ENCODE assay signal across 10 mouse cellular contexts in the genomic region with DNA sequence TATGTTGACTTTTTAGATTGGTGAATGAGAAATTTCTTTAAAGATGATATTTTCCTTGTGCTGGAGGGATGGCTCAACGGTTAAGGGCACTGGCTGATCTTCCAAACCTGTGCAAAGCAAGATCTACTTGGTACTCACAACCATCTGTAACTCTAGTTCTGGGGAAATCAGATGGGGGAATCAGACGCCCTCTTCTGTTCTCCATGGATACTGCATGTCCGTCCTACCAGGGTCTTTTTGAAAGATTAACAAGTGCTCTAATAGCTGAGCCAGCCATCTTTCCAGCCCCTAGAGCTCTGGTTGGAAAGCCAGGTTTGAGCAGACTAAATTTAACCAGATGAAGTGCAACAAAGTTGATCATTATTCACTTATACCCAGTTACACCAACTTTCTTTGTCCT. TPM values are rescaled to one million over a fixed set of nuclear protein-coding genes. Genes with fewer than 3 reads are reported as not detected.
DNase-seq lines count a peak whose midpoint lies in the region; ATAC-seq and TF ChIP-seq lines count a peak whose summit lies in the region.
"Had no signal": no experiment of that assay in that cellular context is flagged by ENCODE, and none has a peak within 500 bp of the region (broad histone marks: within the 10 kb centered on the region; RNA-seq: fewer than 3 reads in every experiment).

No protein-coding gene starts in this region.

- H3K9ac ChIP-seq in kidney, embryonic 14.5 days (ENCODE audit: low read depth, low read length): no peak overlapping the region
- H3K9ac ChIP-seq in hindbrain, postnatal 0 days (replicated peaks; ENCODE audit: low read length): no peak overlapping the region
- H3K9ac ChIP-seq: embryonic facial prominence, embryonic 12.5 days had no signal

- no peak for ATAC-seq in kidney, embryonic 14.5 days (ENCODE audit: low FRiP score, low TSS enrichment)
- ATAC-seq in G1E (ENCODE audit: extremely low read depth, insufficient number of reproducible peaks, low FRiP score, poor library complexity, severe bottlenecking): no peak
- ATAC-seq in hindbrain, postnatal 0 days: no peak

- H3K4me3 ChIP-seq in kidney, adult 2 months (ENCODE audit: insufficient read depth, low read depth, low read length): no peak overlapping the region
- H3K4me3 ChIP-seq in kidney, embryonic 14.5 days (ENCODE audit: low read length): no peak overlapping the region
- H3K4me3 ChIP-seq in G1E (ENCODE audit: low read depth, low read length): no peak overlapping the region
- no peak overlapping the region for H3K4me3 ChIP-seq in hindbrain, postnatal 0 days (ENCODE audit: low read length)
- H3K4me3 ChIP-seq: embryonic facial prominence, embryonic 12.5 days had no signal

- WGBS in kidney, adult 2 months: 36% methylated on average over 3 of the region's 3 CpGs
- WGBS in kidney, embryonic 14.5 days: 22% methylated on average over 3 of the region's 3 CpGs
- 23% methylated on average over 3 of the region's 3 CpGs for WGBS in hindbrain, postnatal 0 days

- no peak for TF ChIP-seq POLR2A in kidney, adult 2 months (IDR thresholded peaks at IDR 0.05; ENCODE audit: low read depth, low read length)

- H3K9me3 ChIP-seq in kidney, embryonic 14.5 days (ENCODE audit: control insufficient read depth, low read length): no peaks in the 10 kb centered on the region
- no peaks in the 10 kb centered on the region for H3K9me3 ChIP-seq in G1E (replicated peaks)
- no peaks in the 10 kb centered on the region for H3K9me3 ChIP-seq in hindbrain, postnatal 0 days (ENCODE audit: low read length)
- H3K9me3 ChIP-seq: embryonic facial prominence, embryonic 12.5 days had no signal

- DNase-seq in kidney, adult 2 months: peak; percentile 56
- DNase-seq in G1E (ENCODE audit: low spot score): no peak
- peak; percentile 57 for DNase-seq in brain, adult 2 months (ENCODE audit: low read depth, low spot score)
- peak; percentile 64 for DNase-seq in hindbrain, postnatal 0 days (ENCODE audit: low spot score)
- peak; percentile 56 for DNase-seq in lung, postnatal 14 days
- DNase-seq in thymus, postnatal 4 days: peak; percentile 73
- DNase-seq in Muller cell, postnatal 12 days (ENCODE audit: inconsistent ontology term): no peak

- H3K36me3 ChIP-seq in kidney, adult 2 months (ENCODE audit: control insufficient read depth, insufficient read depth, low read length): no peaks in the 10 kb centered on the region
- H3K36me3 ChIP-seq in kidney, embryonic 14.5 days (ENCODE audit: control insufficient read depth, insufficient read depth, low read length): no peaks in the 10 kb centered on the region
- peaks cover 6% of the 10 kb centered on the region for H3K36me3 ChIP-seq in G1E (replicated peaks)
- H3K36me3 ChIP-seq in hindbrain, postnatal 0 days (ENCODE audit: insufficient read depth, low read length): no peaks in the 10 kb centered on the region
- H3K36me3 ChIP-seq: embryonic facial prominence, embryonic 12.5 days had no signal

- 0 out of 2 replicates have a peak, but pooled peaks have one; percentile 19 for TF ChIP-seq CTCF in kidney, adult 2 months (conservative IDR thresholded peaks at IDR 0.05; ENCODE audit: insufficient read depth, insufficient read length, low read depth, low read length)
- peak; percentile 59 for TF ChIP-seq CTCF in G1E (IDR thresholded peaks at IDR 0.05; ENCODE audit: low read depth, low read length)
- peak; percentile 70 for TF ChIP-seq CTCF in hindbrain, postnatal 0 days (IDR thresholded peaks at IDR 0.05; ENCODE audit: low read depth)

- no peak overlapping the region for H3K4me2 ChIP-seq in kidney, embryonic 14.5 days (replicated peaks; ENCODE audit: low read depth, low read length)
- H3K4me2 ChIP-seq in hindbrain, postnatal 0 days (ENCODE audit: low read depth, low read length): no peak overlapping the region
- H3K4me2 ChIP-seq: embryonic facial prominence, embryonic 12.5 days had no signal

- 0 out of 2 replicates have a peak, but pooled peaks cover 3% of the 10 kb centered on the region for H3K4me1 ChIP-seq in kidney, adult 2 months (ENCODE audit: control insufficient read depth, insufficient read depth, low read length)
- peaks cover 11% of the 10 kb centered on the region for H3K4me1 ChIP-seq in kidney, embryonic 14.5 days (ENCODE audit: control insufficient read depth, insufficient read depth, low read length)
- H3K4me1 ChIP-seq in G1E (ENCODE audit: insufficient read depth, low read depth, low read length): peaks cover 45% of the 10 kb centered on the region
- no peaks in the 10 kb centered on the region for H3K4me1 ChIP-seq in hindbrain, postnatal 0 days (ENCODE audit: insufficient read depth, low read length)

- no peaks in the 10 kb centered on the region for H3K27me3 ChIP-seq in kidney, adult 2 months (replicated peaks; ENCODE audit: control insufficient read depth, insufficient read depth, low read length)
- no peaks in the 10 kb centered on the region for H3K27me3 ChIP-seq in kidney, embryonic 14.5 days (ENCODE audit: control insufficient read depth, insufficient read depth, low read length)
- H3K27me3 ChIP-seq in G1E (ENCODE audit: insufficient read depth, low read length): no peaks in the 10 kb centered on the region
- H3K27me3 ChIP-seq in hindbrain, postnatal 0 days (ENCODE audit: insufficient read depth, low read length): no peaks in the 10 kb centered on the region
- H3K27me3 ChIP-seq: embryonic facial prominence, embryonic 12.5 days had no signal

- H3K27ac ChIP-seq in kidney, adult 2 months (ENCODE audit: insufficient read depth, low read depth, low read length): no peak overlapping the region
- H3K27ac ChIP-seq in kidney, embryonic 14.5 days (ENCODE audit: low read depth, low read length): no peak overlapping the region
- no peak overlapping the region for H3K27ac ChIP-seq in hindbrain, postnatal 0 days
- H3K27ac ChIP-seq: embryonic facial prominence, embryonic 12.5 days had no signal

RNA-seq across cellular contexts. Expression of gene Ugcg, which starts 1.8 kb away (rescaled TPM):
- polyA plus RNA-seq in kidney, adult 2 months (2012; rRNA removed): 7.4 and 11.6 TPM in 2 replicates
- polyA plus RNA-seq in kidney, embryonic 14.5 days (2014; fragmentation: Nextera tagmentation; extraction: Ambion mirVana): 12.7 and 16.0 TPM in 2 replicates
- total RNA-seq in G1E (2014; fragmentation: Nextera tagmentation): 622 and 664 TPM in 2 replicates
- total RNA-seq in G1E (2017): 341 and 382 TPM in 2 replicates
- 142 and 168 TPM in 2 replicates for polyA plus RNA-seq in G1E (2012)
- total RNA-seq in hindbrain, postnatal 0 days (2014; rRNA removed): 46.5 and 46.8 TPM in 2 replicates
- polyA plus RNA-seq in hindbrain, postnatal 0 days (2015; fragmentation: Nextera tagmentation; extraction: Ambion mirVana): 19.1 and 20.7 TPM in 2 replicates

RNA-seq across cellular contexts. Expression of gene AI481877, which starts 48.5 kb away (rescaled TPM):
- not detected in 2 replicates for polyA plus RNA-seq in kidney, adult 2 months (2012; rRNA removed)
- not detected in 2 replicates for polyA plus RNA-seq in kidney, embryonic 14.5 days (2014; fragmentation: Nextera tagmentation; extraction: Ambion mirVana)
- total RNA-seq in G1E (2014; fragmentation: Nextera tagmentation) (0.68 and 1.5 TPM in 2 replicates), G1E (2017) (0.05 and 0.06 TPM in 2 replicates)
- polyA plus RNA-seq in G1E (2012): not detected in 2 replicates
- not detected in 2 replicates for total RNA-seq in hindbrain, postnatal 0 days (2014; rRNA removed)
- polyA plus RNA-seq in hindbrain, postnatal 0 days (2015; fragmentation: Nextera tagmentation; extraction: Ambion mirVana): 0.05 TPM in 1 of 2 replicates, not detected in the other
- total RNA-seq: left cerebral cortex, postnatal 25 days had no signal
- polyA plus RNA-seq: embryonic facial prominence, embryonic 12.5 days had no signal

Comparison
In these comparisons a context has a peak if more than half of its experiments do, and no peak if none do; other contexts are left out.
1. DNase-seq: peak in kidney, adult 2 months (single experiment), brain, adult 2 months (single experiment), hindbrain, postnatal 0 days (single experiment), lung, postnatal 14 days (single experiment) and thymus, postnatal 4 days (single experiment); none in G1E (single experiment) and Muller cell, postnatal 12 days (single experiment).
2. CTCF ChIP-seq: peak in every context shown above with its lines; median percentile 70 in hindbrain, postnatal 0 days; 59 in G1E; 19 in kidney, adult 2 months.